Mouse (Mus musculus) liver, embryonic 12.5 days (tissue): ENCODE measurements at regions not wholly inside any gene's neighbourhood (a gene's known extent, or its start where the extent isn't known, plus 50 kb on each side); places are given as distances from the start of the nearest gene placed in this dataset.

Experiments
- ATAC-seq: fragments of 200-750 bp; cut with Nextera tagmentation; 2 replicates; pipeline ENCODE4 v1.8.0; 2017; ENCODE audit warnings: moderate number of reproducible peaks, mild to moderate bottlenecking, moderate library complexity
- H3K27ac ChIP-seq: fragments of 300-500 bp; sonication (generic); 2 replicates; pipeline ENCODE4 v1.5.1; 2016; ENCODE audit warnings: mild to moderate bottlenecking
- H3K27me3 ChIP-seq: fragments of 300-500 bp; sonication (generic); replicated peaks from 2 replicates; pipeline ENCODE4 v1.6.1; 2016; ENCODE audit warnings: mild to moderate bottlenecking, moderate library complexity
- H3K36me3 ChIP-seq: fragments of 300-500 bp; sonication (generic); 2 replicates; pipeline ENCODE4 v1.6.1; 2016; ENCODE audit warnings: mild to moderate bottlenecking, moderate library complexity
- H3K4me1 ChIP-seq: fragments of 300-500 bp; sonication (generic); 2 replicates; pipeline ENCODE4 v1.6.1; 2016
- H3K4me2 ChIP-seq: fragments of 300-500 bp; sonication (generic); 2 replicates; pipeline ENCODE4 v1.6.1; 2016; ENCODE audit warnings: mild to moderate bottlenecking, moderate library complexity
- H3K4me3 ChIP-seq: fragments of 300-500 bp; sonication (generic); 2 replicates; pipeline ENCODE4 v1.5.1; 2016; ENCODE audit warnings: mild to moderate bottlenecking, moderate library complexity
- H3K9ac ChIP-seq: fragments of 300-500 bp; sonication (generic); 2 replicates; pipeline ENCODE4 v1.6.1; 2016; ENCODE audit warnings: mild to moderate bottlenecking, moderate library complexity
- H3K9me3 ChIP-seq: fragments of 300-500 bp; sonication (generic); replicated peaks from 2 replicates; pipeline ENCODE4 v1.6.1; 2016; ENCODE audit warnings: mild to moderate bottlenecking, moderate library complexity
- WGBS: fragments of 180-500 bp; shearing (Covaris S2); methylation state at CpG from one replicate; pipeline ENCODE4 v1.1.7; 2016; ENCODE audit not compliant: insufficient replicate concordance; 5-methylcytosine and 5-hydroxymethylcytosine counted together

- H3K9me3 ChIP-seq = no peaks in the 10 kb centered on the region
- peaks cover 7% of the 10 kb centered on the region; the same call in 1 of the 2 replicates for H3K27me3 ChIP-seq
- WGBS = 80% methylated on average over 5 of the region's 5 CpGs
- H3K27ac ChIP-seq = no peak overlapping the region
- no peak overlapping the region for H3K9ac ChIP-seq
- no peaks in the 10 kb centered on the region for H3K4me1 ChIP-seq
- H3K4me2 ChIP-seq = no peak overlapping the region
- H3K36me3 ChIP-seq = no peaks in the 10 kb centered on the region
- ATAC-seq = no peak
- H3K4me3 ChIP-seq = no peak overlapping the region
These were observed 138.0 kb upstream of the Plxnc1 start for GRCm38 (mm10) chr10:95082634-95083033.

GRCm38 (mm10) chr10:95079979-95080378, 135.3 kb upstream of the Plxnc1 start:
- H3K9ac ChIP-seq = no peak overlapping the region
- no peak overlapping the region for H3K4me3 ChIP-seq
- ATAC-seq = no peak
- H3K27ac ChIP-seq = no peak overlapping the region
- no peak overlapping the region for H3K4me2 ChIP-seq
- no peaks in the 10 kb centered on the region for H3K36me3 ChIP-seq
- H3K27me3 ChIP-seq = no peaks in the 10 kb centered on the region
- H3K4me1 ChIP-seq = no peaks in the 10 kb centered on the region
- no peaks in the 10 kb centered on the region for H3K9me3 ChIP-seq
- 66% methylated on average over 5 of the region's 5 CpGs for WGBS

- Histone ChIP-seq H3K4me1 (no peaks in the 10 kb centered on the region), H3K9me3 (no peaks in the 10 kb centered on the region), H3K27me3 (no peaks in the 10 kb centered on the region), H3K4me3 (no peak overlapping the region), H3K36me3 (no peaks in the 10 kb centered on the region), H3K9ac (no peak overlapping the region), H3K4me2 (no peak overlapping the region), H3K27ac (no peak overlapping the region)
- no peak for ATAC-seq
- 56% methylated on average over 5 of the region's 5 CpGs for WGBS
These were observed 131.8 kb upstream of the Plxnc1 start for GRCm38 (mm10) chr10:95076421-95076820.

GRCm38 (mm10) chr10:95075897-95076296, 131.3 kb upstream of the Plxnc1 start:
- no peaks in the 10 kb centered on the region for H3K4me1 ChIP-seq
- WGBS = 64% methylated on average over 4 of the region's 4 CpGs

GRCm38 (mm10) chr10:95074959-95075590, 130.4 kb upstream of the Plxnc1 start:
- H3K27me3 ChIP-seq = no peaks in the 10 kb centered on the region
- no peaks in the 10 kb centered on the region for H3K4me1 ChIP-seq
- ATAC-seq = no peak
- no peak overlapping the region for H3K9ac ChIP-seq
- H3K4me2 ChIP-seq = no peak overlapping the region
- no peaks in the 10 kb centered on the region for H3K36me3 ChIP-seq
- no peak overlapping the region for H3K4me3 ChIP-seq
- no peaks in the 10 kb centered on the region for H3K9me3 ChIP-seq
- no peak overlapping the region for H3K27ac ChIP-seq
- 37% methylated on average over 5 of the region's 5 CpGs for WGBS

More at GRCm38 (mm10) chr10:95075897-95076296, 131.3 kb upstream of the Plxnc1 start:
- no peak for ATAC-seq
- H3K9ac ChIP-seq = no peak overlapping the region
- no peaks in the 10 kb centered on the region for H3K9me3 ChIP-seq
- H3K27me3 ChIP-seq = no peaks in the 10 kb centered on the region
- H3K36me3 ChIP-seq = no peaks in the 10 kb centered on the region
- H3K4me3 ChIP-seq = no peak overlapping the region
- H3K27ac ChIP-seq = no peak overlapping the region
- H3K4me2 ChIP-seq = no peak overlapping the region

- 70% methylated on average over 2 of the region's 2 CpGs for WGBS
- H3K9ac ChIP-seq = no peak overlapping the region
- no peaks in the 10 kb centered on the region for H3K4me1 ChIP-seq
- no peaks in the 10 kb centered on the region for H3K36me3 ChIP-seq
- H3K27me3 ChIP-seq = no peaks in the 10 kb centered on the region
- no peak overlapping the region for H3K4me2 ChIP-seq
- no peak for ATAC-seq
- no peaks in the 10 kb centered on the region for H3K9me3 ChIP-seq
- no peak overlapping the region for H3K27ac ChIP-seq
- no peak overlapping the region for H3K4me3 ChIP-seq
These were observed 129.7 kb upstream of the Plxnc1 start for GRCm38 (mm10) chr10:95074381-95074780.

- H3K27me3 ChIP-seq = no peaks in the 10 kb centered on the region
- H3K4me2 ChIP-seq = no peak overlapping the region
- H3K4me1 ChIP-seq = no peaks in the 10 kb centered on the region
- 75% methylated on average over 10 of the region's 10 CpGs for WGBS
- no peak overlapping the region for H3K9ac ChIP-seq
- no peak overlapping the region for H3K27ac ChIP-seq
- H3K4me3 ChIP-seq = no peak overlapping the region
- no peaks in the 10 kb centered on the region for H3K9me3 ChIP-seq
- H3K36me3 ChIP-seq = no peaks in the 10 kb centered on the region
- no peak for ATAC-seq
These were observed 123.3 kb upstream of the Plxnc1 start for GRCm38 (mm10) chr10:95067971-95068370.

- WGBS = 53% methylated on average over 6 of the region's 6 CpGs
- Histone ChIP-seq H3K36me3 (no peaks in the 10 kb centered on the region), H3K27ac (no peak overlapping the region)
These were observed 122.1 kb upstream of the Plxnc1 start for GRCm38 (mm10) chr10:95066774-95067173.

GRCm38 (mm10) chr10:95059486-95060091, 115.0 kb upstream of the Plxnc1 start:
- 60% methylated on average over 7 of the region's 7 CpGs for WGBS
- Histone ChIP-seq H3K4me1 (no peaks in the 10 kb centered on the region), H3K4me2 (no peak overlapping the region), H3K27me3 (no peaks in the 10 kb centered on the region), H3K9ac (no peak overlapping the region), H3K27ac (no peak overlapping the region), H3K36me3 (no peaks in the 10 kb centered on the region), H3K4me3 (no peak overlapping the region), H3K9me3 (no peaks in the 10 kb centered on the region)
- no peak for ATAC-seq

More at GRCm38 (mm10) chr10:95066774-95067173, 122.1 kb upstream of the Plxnc1 start:
- Histone ChIP-seq H3K27me3 (no peaks in the 10 kb centered on the region), H3K9ac (no peak overlapping the region), H3K4me2 (no peak overlapping the region), H3K9me3 (no peaks in the 10 kb centered on the region), H3K4me3 (no peak overlapping the region), H3K4me1 (no peaks in the 10 kb centered on the region)
- ATAC-seq = no peak

- Histone ChIP-seq H3K27ac (no peak overlapping the region), H3K36me3 (no peaks in the 10 kb centered on the region), H3K9me3 (no peaks in the 10 kb centered on the region), H3K4me2 (no peak overlapping the region), H3K4me1 (no peaks in the 10 kb centered on the region), H3K27me3 (no peaks in the 10 kb centered on the region), H3K4me3 (no peak overlapping the region), H3K9ac (no peak overlapping the region)
- ATAC-seq = no peak
- 78% methylated on average over 9 of the region's 9 CpGs for WGBS
These were observed 114.4 kb upstream of the Plxnc1 start for GRCm38 (mm10) chr10:95059078-95059477.

- H3K4me2 ChIP-seq = no peak overlapping the region
- H3K27ac ChIP-seq = no peak overlapping the region
- WGBS = 59% methylated on average over 9 of the region's 9 CpGs
- H3K36me3 ChIP-seq = no peaks in the 10 kb centered on the region
- H3K4me3 ChIP-seq = no peak overlapping the region
- H3K27me3 ChIP-seq = no peaks in the 10 kb centered on the region
- H3K9me3 ChIP-seq = no peaks in the 10 kb centered on the region
- H3K4me1 ChIP-seq = no peaks in the 10 kb centered on the region
- ATAC-seq = no peak
- no peak overlapping the region for H3K9ac ChIP-seq
These were observed 112.5 kb upstream of the Plxnc1 start for GRCm38 (mm10) chr10:95057051-95057714.

GRCm38 (mm10) chr10:95056541-95056940, 111.9 kb upstream of the Plxnc1 start:
- no peak overlapping the region for H3K27ac ChIP-seq
- H3K9me3 ChIP-seq = no peaks in the 10 kb centered on the region
- no peak overlapping the region for H3K4me3 ChIP-seq
- H3K4me2 ChIP-seq = no peak overlapping the region
- H3K9ac ChIP-seq = no peak overlapping the region
- H3K4me1 ChIP-seq = no peaks in the 10 kb centered on the region
- H3K36me3 ChIP-seq = no peaks in the 10 kb centered on the region
- no peaks in the 10 kb centered on the region for H3K27me3 ChIP-seq
- 79% methylated on average over 4 of the region's 4 CpGs for WGBS
- ATAC-seq = no peak
